Mouse (Mus musculus): Measurements from ENCODE around the gene Nmrk2.
"Not testable (repeated sequence)": the region's sequence is repeated elsewhere in the genome, so short reads cannot be mapped to it uniquely, and the experiment has no call there.

The Nmrk2 gene

GRCm38 (mm10) chr10:81183805-81184204, 18.0 kb downstream of the Nmrk2 start, which contains the start of gene 4930442H23Rik:
TSS of gene 4930442H23Rik (minus strand) at chr10:81183849.
- DNase-seq (ENCODE audit: low spot score in 2 of 2) = no peak

GRCm38 (mm10) chr10:81182336-81183333, 19.2 kb downstream of the Nmrk2 start, which contains the start of gene Dapk3:
TSS of gene Dapk3 (plus strand) at chr10:81183005.
- DNase-seq (ENCODE audit: low spot score in 2 of 2) = peak; percentile 92 to 93

- DNase-seq (ENCODE audit: low spot score in 2 of 2) = not testable (repeated sequence)
These were observed 20.0 kb downstream of the Nmrk2 start for GRCm38 (mm10) chr10:81181860-81182259.

GRCm38 (mm10) chr10:81180946-81181345, 20.9 kb downstream of the Nmrk2 start:
- DNase-seq (ENCODE audit: low spot score in 2 of 2) = no peak

GRCm38 (mm10) chr10:81179451-81180342, 22.2 kb downstream of the Nmrk2 start:
- no peak for DNase-seq (ENCODE audit: low spot score in 2 of 2)

- DNase-seq (ENCODE audit: low spot score in 2 of 2) = no peak
These were observed 22.9 kb downstream of the Nmrk2 start for GRCm38 (mm10) chr10:81178927-81179326.

GRCm38 (mm10) chr10:81177958-81178712, 23.7 kb downstream of the Nmrk2 start:
- no peak for DNase-seq (ENCODE audit: low spot score in 2 of 2)

GRCm38 (mm10) chr10:81177491-81177925, 24.3 kb downstream of the Nmrk2 start:
- no peak for DNase-seq (ENCODE audit: low spot score in 2 of 2)

GRCm38 (mm10) chr10:81176466-81177271, 25.2 kb downstream of the Nmrk2 start, which contains the start of gene Eef2:
TSS of gene Eef2 (plus strand) at chr10:81176631.
- peak; percentile 97 to 98 for DNase-seq (ENCODE audit: low spot score in 2 of 2)

- DNase-seq (ENCODE audit: low spot score in 2 of 2) = no peak
These were observed 25.9 kb downstream of the Nmrk2 start for GRCm38 (mm10) chr10:81175936-81176465.

GRCm38 (mm10) chr10:81175345-81175701, 26.5 kb downstream of the Nmrk2 start:
- not testable (repeated sequence) for DNase-seq (ENCODE audit: low spot score in 2 of 2)

GRCm38 (mm10) chr10:81174617-81175344, 27.1 kb downstream of the Nmrk2 start:
- DNase-seq (ENCODE audit: low spot score in 2 of 2) = peak; percentile 75 to 82

- peak; percentile 69 to 74 for DNase-seq (ENCODE audit: low spot score in 2 of 2)
These were observed 28.7 kb downstream of the Nmrk2 start for GRCm38 (mm10) chr10:81173132-81173531.

GRCm38 (mm10) chr10:81169411-81169900, 32.4 kb downstream of the Nmrk2 start:
- DNase-seq (ENCODE audit: low spot score in 2 of 2) = not testable (repeated sequence)

GRCm38 (mm10) chr10:81168521-81169244, 33.2 kb downstream of the Nmrk2 start:
- DNase-seq (ENCODE audit: low spot score in 2 of 2) = peak; percentile 73 to 77

- no peak for DNase-seq (ENCODE audit: low spot score in 2 of 2)
These were observed 33.8 kb downstream of the Nmrk2 start for GRCm38 (mm10) chr10:81168087-81168431.

GRCm38 (mm10) chr10:81167200-81168086, 34.4 kb downstream of the Nmrk2 start, which contains the start of gene Pias4:
TSS of gene Pias4 (minus strand) at chr10:81167923.
- peak; percentile 99 to 100 for DNase-seq (ENCODE audit: low spot score in 2 of 2)
